Mouse (Mus musculus) midbrain, embryonic 12.5 days (tissue): ENCODE results near the gene Gipc2. TPM values are rescaled to one million over a fixed set of nuclear protein-coding genes. Genes with fewer than 3 reads are reported as not detected.

Source experiments
- ATAC-seq: fragments of 200-750 bp; cut with Nextera tagmentation; 2 replicates; pipeline ENCODE4 v1.8.0; 2017; ENCODE audit warnings: low read depth, moderate TSS enrichment, moderate library complexity; ENCODE audit not compliant: low FRiP score
- H3K27ac ChIP-seq: fragments of 300-500 bp; sonication (generic); replicated peaks from 2 replicates; pipeline ENCODE4 v1.5.1; 2016; ENCODE audit warnings: mild to moderate bottlenecking
- H3K27me3 ChIP-seq: fragments of 300-500 bp; sonication (generic); 2 replicates; pipeline ENCODE4 v1.6.1; 2016; ENCODE audit warnings: mild to moderate bottlenecking
- H3K36me3 ChIP-seq: fragments of 300-500 bp; sonication (generic); 2 replicates; pipeline ENCODE4 v1.6.1; 2016
- H3K4me1 ChIP-seq: fragments of 300-500 bp; sonication (generic); 2 replicates; pipeline ENCODE4 v1.6.1; 2016
- H3K4me2 ChIP-seq: fragments of 300-500 bp; sonication (generic); replicated peaks from 2 replicates; pipeline ENCODE4 v1.6.1; 2016; ENCODE audit warnings: mild to moderate bottlenecking, moderate library complexity
- H3K4me3 ChIP-seq: fragments of 300-500 bp; sonication (generic); 2 replicates; pipeline ENCODE4 v1.5.1; 2016; ENCODE audit warnings: mild to moderate bottlenecking
- H3K9ac ChIP-seq: fragments of 300-500 bp; sonication (generic); replicated peaks from 2 replicates; pipeline ENCODE4 v1.6.1; 2016; ENCODE audit warnings: mild to moderate bottlenecking, moderate library complexity
- H3K9me3 ChIP-seq: fragments of 300-500 bp; sonication (generic); 2 replicates; pipeline ENCODE4 v1.6.1; 2016; ENCODE audit warnings: mild to moderate bottlenecking
- WGBS: fragments of 180-500 bp; shearing (Covaris S2); methylation state at CpG from one replicate; pipeline ENCODE4 v1.1.7; 2016; 5-methylcytosine and 5-hydroxymethylcytosine counted together
- polyA plus RNA-seq: library from polyadenylated mRNA; unstranded; fragments of >200 nt; fragmentation: Nextera tagmentation; extraction: Ambion mirVana; gene quantifications from 2 replicates; pipeline ENCODE4 v1.2.1, GENCODE M21; 2016

Gene Gipc2
- polyA plus RNA-seq, 1 experiment from 2014 or later: 1.5 TPM

- peaks cover 25% of the 10 kb centered on the region for H3K4me1 ChIP-seq
- no peak overlapping the region for H3K4me3 ChIP-seq
- no peaks in the 10 kb centered on the region for H3K36me3 ChIP-seq
- H3K27ac ChIP-seq: no peak overlapping the region
- peaks cover 54% of the 10 kb centered on the region for H3K27me3 ChIP-seq
- WGBS: 14% methylated on average over 3 of the region's 3 CpGs
- no peaks in the 10 kb centered on the region for H3K9me3 ChIP-seq
- no peak overlapping the region for H3K4me2 ChIP-seq
- H3K9ac ChIP-seq: no peak overlapping the region
- no peak for ATAC-seq
Measured at GRCm38 (mm10) chr3:152108560-152109259, 57.3 kb downstream of the Gipc2 start.

DNA sequence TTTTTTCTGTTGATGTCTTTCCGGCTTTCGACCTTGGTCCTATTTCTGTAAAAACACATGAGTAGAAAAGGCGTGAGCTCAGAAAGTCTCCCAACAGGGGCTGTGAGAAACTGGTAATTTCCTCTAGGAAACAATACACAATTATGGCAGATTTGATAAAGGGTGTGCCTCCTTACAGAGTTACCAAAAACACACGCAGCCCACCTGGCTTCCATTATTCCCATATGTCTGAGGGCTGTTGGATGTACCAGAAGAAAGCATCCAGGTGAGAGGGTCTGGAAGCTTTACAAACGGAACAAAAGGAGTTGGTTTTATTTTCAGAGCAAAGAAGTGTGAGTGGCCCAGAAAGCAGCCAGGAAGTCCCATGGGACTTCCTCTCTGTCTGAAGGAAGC, 58.0 kb downstream of the Gipc2 start:
- Histone ChIP-seq H3K9me3 (no peaks in the 10 kb centered on the region), H3K27me3 (peaks cover 54% of the 10 kb centered on the region), H3K36me3 (no peaks in the 10 kb centered on the region), H3K27ac (no peak overlapping the region), H3K4me3 (no peak overlapping the region), H3K4me1 (peaks cover 25% of the 10 kb centered on the region), H3K9ac (no peak overlapping the region), H3K4me2 (no peak overlapping the region)
- 65% methylated on average over 5 of the region's 5 CpGs for WGBS
- no peak for ATAC-seq

DNA sequence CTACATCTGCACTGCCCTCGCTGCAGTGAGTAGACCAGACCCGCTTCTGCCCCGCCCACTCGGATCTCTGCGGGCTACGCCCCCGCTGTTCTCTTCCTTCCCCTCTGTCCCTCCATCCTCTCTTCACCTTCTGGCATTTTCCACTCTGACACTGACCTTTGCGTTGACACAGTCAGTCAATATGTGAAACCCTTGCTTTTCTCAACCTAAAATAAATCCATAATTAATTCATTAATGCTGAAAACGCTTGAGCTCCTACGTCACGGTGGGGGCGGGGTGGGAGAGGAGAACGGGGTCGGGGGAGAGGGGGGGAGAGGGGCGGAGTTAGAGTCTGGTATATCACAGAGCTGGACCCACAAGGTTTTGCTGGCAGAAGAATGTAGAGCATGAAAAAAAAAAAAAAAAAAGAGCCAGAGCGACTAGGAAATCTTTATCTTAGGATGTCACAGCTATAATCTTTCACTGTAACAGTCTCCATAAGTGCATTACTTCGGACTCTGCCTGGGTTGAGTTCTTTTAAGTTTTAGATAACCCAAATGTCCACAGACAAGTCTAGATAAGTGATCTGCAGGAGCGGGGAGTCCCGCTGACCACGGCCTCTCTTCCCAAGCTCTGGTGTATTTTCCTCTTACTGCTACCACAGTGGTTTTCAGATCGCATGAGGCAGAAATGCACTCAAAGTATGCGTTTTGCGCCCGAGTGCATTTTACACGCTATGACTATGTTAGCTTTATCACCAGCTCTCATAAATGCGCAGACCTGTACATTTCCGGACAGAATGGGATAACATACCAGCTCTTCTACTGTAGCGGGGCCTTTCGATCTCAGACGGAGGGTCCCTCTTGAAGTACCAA, 58.7 kb downstream of the Gipc2 start:
- peak; percentile 79 for ATAC-seq
- Histone ChIP-seq H3K4me2 (peak overlapping the region; percentile 96), H3K27ac (no peak overlapping the region), H3K36me3 (no peaks in the 10 kb centered on the region), H3K9ac (peak overlapping the region; percentile 45; the same call in 1 of the 2 replicates), H3K27me3 (peaks cover 54% of the 10 kb centered on the region), H3K4me3 (peak overlapping the region; percentile 49), H3K9me3 (no peaks in the 10 kb centered on the region), H3K4me1 (peaks cover 25% of the 10 kb centered on the region)
- WGBS: 26% methylated on average over 30 of the region's 30 CpGs

- Histone ChIP-seq H3K4me3 (peak overlapping the region; percentile 49), H3K9me3 (no peaks in the 10 kb centered on the region), H3K4me1 (peaks cover 25% of the 10 kb centered on the region), H3K27me3 (peaks cover 54% of the 10 kb centered on the region), H3K4me2 (peak overlapping the region; percentile 96), H3K36me3 (no peaks in the 10 kb centered on the region), H3K9ac (peak overlapping the region; percentile 45), H3K27ac (peak overlapping the region; percentile 20; the same call in 1 of the 2 replicates)
- ATAC-seq: peak; percentile 31
- WGBS: under 1% methylated on average over 28 of the region's 28 CpGs
Measured at GRCm38 (mm10) chr3:152106225-152107148, 59.5 kb downstream of the Gipc2 start.

- Histone ChIP-seq H3K27ac (no peak overlapping the region), H3K9me3 (no peaks in the 10 kb centered on the region), H3K9ac (peak overlapping the region; percentile 39; the same call in 1 of the 2 replicates), H3K4me3 (peak overlapping the region; percentile 27), H3K27me3 (peaks cover 47% of the 10 kb centered on the region), H3K4me2 (peak overlapping the region; percentile 96), H3K36me3 (no peaks in the 10 kb centered on the region), H3K4me1 (peaks cover 23% of the 10 kb centered on the region)
- ATAC-seq: peak; percentile 69
- 3% methylated on average over 14 of the region's 14 CpGs for WGBS
Measured at GRCm38 (mm10) chr3:152105341-152105740, 60.7 kb downstream of the Gipc2 start.

DNA sequence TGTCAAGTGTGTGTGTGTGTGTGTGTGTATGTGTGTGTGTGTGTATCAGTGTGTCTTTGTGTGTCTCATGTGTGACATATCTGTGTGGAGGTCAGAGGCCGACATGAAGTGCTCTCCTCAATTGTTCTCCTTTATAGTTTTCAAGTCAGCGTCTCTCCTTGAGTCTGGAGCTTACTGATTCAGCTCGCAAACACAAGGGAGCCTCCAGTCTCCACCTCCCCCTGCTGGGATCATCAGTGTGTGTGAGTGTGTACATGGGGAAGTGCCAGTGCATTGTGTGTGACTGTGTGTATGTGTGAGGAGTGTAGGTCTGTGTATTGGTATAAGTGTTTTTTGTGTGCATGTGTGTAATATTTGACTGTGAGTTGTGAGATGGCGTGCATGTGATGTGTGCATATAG, 62.6 kb downstream of the Gipc2 start:
- no peak overlapping the region for H3K4me2 ChIP-seq
- 94% methylated on average over 4 of the region's 4 CpGs for WGBS
- no peak overlapping the region for H3K27ac ChIP-seq
- no peak overlapping the region for H3K9ac ChIP-seq
- H3K27me3 ChIP-seq: peaks cover 30% of the 10 kb centered on the region
- peaks cover 23% of the 10 kb centered on the region for H3K4me1 ChIP-seq
- no peaks in the 10 kb centered on the region for H3K36me3 ChIP-seq
- no peaks in the 10 kb centered on the region for H3K9me3 ChIP-seq
- no peak for ATAC-seq
- H3K4me3 ChIP-seq: no peak overlapping the region

DNA sequence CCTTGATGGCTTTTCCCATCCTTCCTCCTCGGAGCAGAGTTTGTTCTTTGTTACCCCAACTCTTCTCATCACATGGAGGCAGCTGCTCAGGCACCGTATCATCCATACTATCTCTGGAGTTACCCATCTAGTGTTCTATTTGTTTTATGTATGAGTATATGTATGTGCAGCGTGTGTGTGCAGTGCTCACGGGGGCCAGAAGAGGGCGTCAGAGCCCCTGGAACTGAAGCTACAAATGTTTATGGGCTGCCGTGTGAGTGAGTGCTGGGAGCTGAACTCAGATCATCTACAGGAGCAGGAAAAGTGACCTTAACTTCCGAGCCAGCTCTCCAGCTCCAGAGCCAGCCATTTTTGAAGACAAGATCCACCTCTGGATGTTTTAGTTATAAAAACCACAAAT, 64.6 kb downstream of the Gipc2 start:
- H3K27ac ChIP-seq: no peak overlapping the region
- no peak for ATAC-seq
- no peaks in the 10 kb centered on the region for H3K36me3 ChIP-seq
- peaks cover 9% of the 10 kb centered on the region for H3K4me1 ChIP-seq
- no peak overlapping the region for H3K4me2 ChIP-seq
- WGBS: 91% methylated on average over 7 of the region's 7 CpGs
- H3K4me3 ChIP-seq: no peak overlapping the region
- no peaks in the 10 kb centered on the region for H3K9me3 ChIP-seq
- H3K9ac ChIP-seq: no peak overlapping the region
- peaks cover 19% of the 10 kb centered on the region for H3K27me3 ChIP-seq

GRCm38 (mm10) chr3:152100119-152100818, 65.8 kb downstream of the Gipc2 start:
- Histone ChIP-seq H3K9ac (no peak overlapping the region), H3K4me3 (peak overlapping the region; percentile 25; the same call in 1 of the 2 replicates), H3K4me2 (peak overlapping the region; percentile 41), H3K27me3 (peaks cover 10% of the 10 kb centered on the region; the same call in 1 of the 2 replicates), H3K36me3 (no peaks in the 10 kb centered on the region), H3K27ac (no peak overlapping the region), H3K9me3 (no peaks in the 10 kb centered on the region), H3K4me1 (no peaks in the 10 kb centered on the region)
- peak; percentile 70 for ATAC-seq
- WGBS: 41% methylated on average over 11 of the region's 11 CpGs

DNA sequence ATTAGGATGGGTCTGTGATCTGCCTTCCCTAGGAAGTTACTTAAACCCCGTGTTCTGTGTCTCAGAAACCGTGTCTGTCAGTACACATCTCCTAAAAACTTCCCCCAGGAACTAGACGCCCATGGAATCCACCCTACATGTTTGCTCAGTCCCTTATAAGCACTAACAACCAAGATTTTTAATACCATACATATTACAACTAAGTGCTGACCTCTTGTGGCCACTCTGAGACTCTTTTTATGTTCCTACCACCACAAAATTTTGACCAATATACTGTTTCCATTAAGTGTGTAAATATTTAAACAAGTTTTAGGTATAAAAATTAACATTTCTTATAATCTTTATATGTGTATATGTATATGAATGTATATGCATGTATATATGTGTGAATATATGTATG, 71.0 kb downstream of the Gipc2 start:
- WGBS: 12% methylated on average over 3 of the region's 3 CpGs
- Histone ChIP-seq H3K4me1 (no peaks in the 10 kb centered on the region), H3K27ac (no peak overlapping the region), H3K27me3 (no peaks in the 10 kb centered on the region), H3K36me3 (no peaks in the 10 kb centered on the region), H3K9me3 (no peaks in the 10 kb centered on the region), H3K4me2 (no peak overlapping the region), H3K4me3 (no peak overlapping the region), H3K9ac (no peak overlapping the region)
- ATAC-seq: no peak

- Histone ChIP-seq H3K4me3 (peak overlapping the region; percentile 36), H3K27ac (no peak overlapping the region), H3K9me3 (no peaks in the 10 kb centered on the region), H3K36me3 (no peaks in the 10 kb centered on the region), H3K27me3 (no peaks in the 10 kb centered on the region), H3K4me1 (no peaks in the 10 kb centered on the region), H3K4me2 (peak overlapping the region; percentile 47), H3K9ac (no peak overlapping the region)
- 56% methylated on average over 34 of the region's 34 CpGs for WGBS
- ATAC-seq: no peak
Measured at GRCm38 (mm10) chr3:152092385-152093057, 73.5 kb downstream of the Gipc2 start.

- Histone ChIP-seq H3K4me3 (no peak overlapping the region), H3K9me3 (no peaks in the 10 kb centered on the region), H3K27ac (no peak overlapping the region), H3K4me1 (no peaks in the 10 kb centered on the region), H3K4me2 (no peak overlapping the region), H3K36me3 (no peaks in the 10 kb centered on the region), H3K27me3 (no peaks in the 10 kb centered on the region), H3K9ac (no peak overlapping the region)
- 8% methylated on average over 4 of the region's 4 CpGs for WGBS
- peak; percentile 60; the same call in 1 of the 2 replicates for ATAC-seq
Measured at GRCm38 (mm10) chr3:152089178-152089577, 76.9 kb downstream of the Gipc2 start.
